Mouse (Mus musculus) frontal cortex, adult (tissue): ENCODE measurements around the gene Skap2.

Experiments
- ATAC-seq: cut with Nextera tagmentation; 2 replicates; pipeline ENCODE4 v1.9.2; 2017; ENCODE audit warnings: mild to moderate bottlenecking, moderate library complexity, mixed read lengths; ENCODE audit not compliant: low TSS enrichment

Gene Skap2

GRCm38 (mm10) chr6:51890356-51890755 lies 122.0 kb downstream of the Skap2 start:
- ATAC-seq: no peak

- no peak for ATAC-seq
These were observed 122.5 kb downstream of the Skap2 start for GRCm38 (mm10) chr6:51889824-51890223.

GRCm38 (mm10) chr6:51886902-51887431 lies 125.4 kb downstream of the Skap2 start:
- no peak for ATAC-seq

DNA sequence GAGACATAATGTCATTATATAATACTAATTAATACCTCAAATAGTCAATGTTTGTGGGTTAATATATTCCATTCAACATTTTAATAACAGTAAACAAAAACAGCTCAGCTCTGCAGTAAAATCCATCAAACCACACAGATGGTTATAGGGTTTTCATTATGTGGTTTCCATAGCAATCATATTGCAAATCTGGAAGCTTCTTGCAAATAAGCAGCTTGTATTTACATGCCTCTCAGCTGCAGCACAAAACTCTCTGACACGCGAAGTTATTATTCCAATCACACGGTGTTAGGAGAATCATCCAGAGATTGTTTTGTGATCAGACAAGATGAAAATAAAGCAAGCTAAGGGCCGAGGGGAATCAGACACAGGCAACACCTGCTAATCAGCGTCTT lies 129.5 kb downstream of the Skap2 start:
- ATAC-seq: 0 out of 2 replicates have a peak, but pooled peaks have one; percentile 34

DNA sequence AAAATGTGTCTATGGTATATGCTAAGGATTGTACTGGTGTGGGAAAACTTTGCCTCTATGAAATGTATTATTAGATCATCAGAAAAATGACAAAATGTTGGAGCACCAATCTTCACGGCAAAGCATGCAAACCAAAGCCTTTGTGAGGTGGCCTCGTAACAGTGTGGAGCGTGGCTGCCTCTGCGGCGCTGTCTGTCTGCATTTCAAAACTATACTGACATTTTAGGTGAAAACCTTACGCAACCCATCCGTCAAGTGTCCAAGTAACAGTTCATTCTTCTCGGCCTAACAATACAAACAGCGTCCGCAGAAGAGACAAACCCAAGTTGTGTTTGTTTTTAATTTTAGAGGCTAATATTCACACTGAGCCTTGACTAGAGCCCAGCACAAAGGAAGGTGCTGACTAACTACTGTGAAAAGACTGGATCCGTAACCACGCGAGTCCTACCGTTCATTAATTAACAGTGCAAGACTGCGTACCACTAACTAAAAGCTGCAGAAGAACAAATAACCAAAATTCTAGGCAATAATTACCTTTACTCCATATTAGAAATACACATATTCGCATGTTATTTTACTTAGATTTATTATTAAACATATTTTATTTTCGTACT lies 130.0 kb downstream of the Skap2 start:
- no peak for ATAC-seq

DNA sequence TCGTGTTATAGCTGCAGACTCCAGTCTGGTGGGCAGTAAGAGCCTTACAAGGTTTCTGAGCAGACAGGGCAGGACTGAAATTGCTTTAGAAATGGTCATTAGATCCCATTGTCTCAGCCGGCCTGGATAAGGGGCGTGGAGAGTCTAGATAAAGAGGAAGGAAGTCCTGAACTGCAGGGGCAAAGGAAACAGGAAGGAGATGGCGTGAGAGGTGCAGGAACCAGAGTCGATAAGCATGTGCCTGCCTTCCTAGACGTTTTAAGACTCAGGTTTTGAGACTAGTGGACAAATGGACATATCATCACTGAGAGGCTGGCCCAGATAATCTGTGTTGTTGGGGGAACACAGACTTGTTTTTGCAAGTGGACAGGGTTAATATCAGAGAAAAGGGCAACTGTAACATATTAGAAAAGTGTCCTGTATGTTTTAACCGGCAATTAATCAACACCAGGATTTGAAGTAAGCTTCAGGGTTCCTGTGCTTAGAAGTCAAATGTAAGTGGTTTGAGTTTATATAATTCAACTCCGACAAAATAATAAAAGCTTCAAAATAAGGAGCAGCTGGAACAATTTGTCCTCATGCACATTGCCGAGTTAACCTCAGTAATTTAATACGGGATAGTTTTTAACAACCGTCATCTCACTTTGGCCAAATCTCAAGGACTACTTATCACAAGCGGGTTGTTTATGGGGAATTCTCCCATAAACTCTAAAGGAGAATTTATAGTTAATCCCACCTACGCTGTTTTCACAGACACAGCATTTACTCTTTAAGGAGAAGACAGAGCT lies 131.0 kb downstream of the Skap2 start:
- ATAC-seq: no peak

- ATAC-seq: no peak
These were observed 131.6 kb downstream of the Skap2 start for GRCm38 (mm10) chr6:51880778-51881177.

DNA sequence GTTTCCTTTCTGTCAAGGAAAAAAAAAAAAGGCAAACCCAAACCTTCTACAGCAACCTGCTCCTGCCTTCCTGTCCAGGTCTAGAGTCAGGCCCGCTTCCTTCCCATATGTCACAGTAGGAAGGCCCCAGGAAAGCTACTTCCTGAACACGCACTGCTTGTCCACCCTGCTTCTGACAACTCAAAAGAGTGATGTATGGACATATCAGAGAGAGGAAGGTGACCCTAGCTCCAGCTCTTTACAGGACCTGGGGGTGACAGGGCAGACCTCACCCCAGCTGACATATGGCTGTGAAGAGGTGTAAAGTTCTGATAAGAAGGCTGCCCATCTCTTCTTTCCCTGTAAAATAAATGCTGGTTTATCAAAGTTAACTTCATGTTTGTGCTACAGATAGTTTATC lies 133.8 kb downstream of the Skap2 start:
- no peak for ATAC-seq

- ATAC-seq: no peak
These were observed 135.4 kb downstream of the Skap2 start for GRCm38 (mm10) chr6:51876841-51877553.

DNA sequence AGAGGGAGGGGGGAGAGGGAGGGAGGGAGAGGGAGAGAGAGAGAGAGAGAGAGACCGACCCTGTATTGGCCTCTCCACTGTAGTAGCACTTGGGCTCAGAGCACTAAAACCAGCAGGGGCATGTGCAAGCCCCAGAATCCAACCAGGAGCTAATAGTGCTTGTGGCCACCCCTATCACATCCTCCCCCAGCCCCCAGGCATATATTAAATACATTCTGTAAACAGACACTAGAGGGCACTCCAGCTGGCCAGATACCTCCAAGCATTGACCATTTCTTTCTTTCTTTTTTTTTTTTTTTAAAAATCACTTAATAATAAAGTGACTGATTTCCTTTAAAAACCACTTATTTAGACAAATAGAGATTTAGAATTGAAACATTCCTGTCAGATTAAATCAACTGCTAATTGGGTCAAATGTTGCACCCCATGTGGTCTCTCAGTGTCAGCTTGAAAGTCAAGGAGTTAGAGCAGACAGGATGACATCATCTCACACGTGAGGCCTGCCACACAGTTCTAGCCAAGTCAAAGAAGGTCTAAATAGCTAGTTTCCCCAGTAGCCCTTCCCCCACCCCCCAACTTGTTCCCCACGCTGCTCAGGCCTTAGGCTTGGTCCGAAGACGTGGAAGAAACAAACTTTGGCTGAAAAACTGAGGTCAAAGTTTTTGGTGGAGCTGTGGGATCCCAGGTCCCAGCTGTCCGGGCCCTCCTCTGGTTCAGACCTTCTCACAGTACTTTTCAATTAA lies 136.3 kb downstream of the Skap2 start:
- ATAC-seq: no peak

DNA sequence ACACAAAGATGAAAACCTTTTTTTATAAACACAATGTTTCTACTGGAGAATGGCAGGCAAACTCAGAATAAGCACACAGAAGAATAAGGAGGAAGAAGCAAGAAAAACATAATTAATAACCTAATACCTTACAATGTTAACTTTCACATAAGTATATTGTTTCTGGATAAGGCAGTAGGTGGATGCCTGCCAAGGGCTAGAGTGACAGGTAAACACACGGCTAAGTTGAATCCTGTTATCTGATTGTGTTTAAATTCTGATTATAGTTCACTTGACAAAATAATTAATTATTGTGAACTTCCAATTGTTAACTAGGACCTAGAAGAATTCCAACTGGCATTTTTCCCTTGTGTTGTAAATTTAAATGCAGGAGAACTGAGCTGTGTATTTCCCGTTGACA lies 138.3 kb downstream of the Skap2 start:
- ATAC-seq: no peak

- ATAC-seq: 0 out of 2 replicates have a peak, but pooled peaks have one; percentile 55
These were observed 141.2 kb downstream of the Skap2 start for GRCm38 (mm10) chr6:51871135-51871534.

DNA sequence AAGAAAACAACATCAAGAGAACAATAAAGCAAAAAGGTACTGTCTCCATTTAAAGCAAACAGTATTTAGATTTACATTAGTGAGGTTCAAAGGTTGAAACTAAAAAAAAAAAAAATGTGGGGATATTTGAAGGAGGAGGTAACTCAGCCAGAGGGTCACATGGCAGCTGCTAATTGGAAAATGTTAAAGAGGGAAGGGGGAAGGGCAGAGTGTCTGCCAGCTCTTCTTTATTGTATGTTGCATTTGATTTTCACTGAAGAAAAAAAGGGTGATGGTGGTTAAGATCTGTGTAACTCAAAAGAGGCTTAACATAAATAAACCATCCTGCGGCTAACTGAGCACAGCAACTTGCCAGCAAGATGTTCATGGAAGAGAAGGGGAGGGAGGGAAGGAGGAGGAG lies 142.1 kb downstream of the Skap2 start:
- ATAC-seq: no peak

- ATAC-seq: no peak
These were observed 145.8 kb downstream of the Skap2 start for GRCm38 (mm10) chr6:51866596-51866995.

DNA sequence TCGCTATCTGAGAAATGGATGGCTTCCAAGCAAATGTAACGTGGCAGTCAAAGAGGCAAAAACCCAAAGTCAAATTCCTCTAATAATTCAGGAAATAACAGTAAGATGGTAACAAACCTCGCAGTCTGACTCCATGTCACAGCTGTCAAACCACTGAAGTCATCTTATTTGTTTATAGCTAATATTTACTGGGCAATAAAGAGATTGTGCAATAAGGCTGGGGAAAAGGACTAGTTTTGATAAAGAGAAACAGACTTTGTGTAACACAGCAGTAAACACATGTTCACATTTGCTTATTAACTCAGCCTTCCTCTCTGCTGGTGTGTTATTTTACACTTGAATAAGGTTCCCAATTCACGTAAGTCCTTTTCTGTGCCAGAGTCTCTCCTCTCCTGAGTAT lies 148.8 kb downstream of the Skap2 start:
- ATAC-seq: no peak

- ATAC-seq: no peak
These were observed 152.0 kb downstream of the Skap2 start for GRCm38 (mm10) chr6:51860300-51860699.

GRCm38 (mm10) chr6:51857821-51858220 lies 154.5 kb downstream of the Skap2 start:
- peak; percentile 98 for ATAC-seq

GRCm38 (mm10) chr6:51853291-51853690 lies 159.1 kb downstream of the Skap2 start:
- ATAC-seq: no peak

DNA sequence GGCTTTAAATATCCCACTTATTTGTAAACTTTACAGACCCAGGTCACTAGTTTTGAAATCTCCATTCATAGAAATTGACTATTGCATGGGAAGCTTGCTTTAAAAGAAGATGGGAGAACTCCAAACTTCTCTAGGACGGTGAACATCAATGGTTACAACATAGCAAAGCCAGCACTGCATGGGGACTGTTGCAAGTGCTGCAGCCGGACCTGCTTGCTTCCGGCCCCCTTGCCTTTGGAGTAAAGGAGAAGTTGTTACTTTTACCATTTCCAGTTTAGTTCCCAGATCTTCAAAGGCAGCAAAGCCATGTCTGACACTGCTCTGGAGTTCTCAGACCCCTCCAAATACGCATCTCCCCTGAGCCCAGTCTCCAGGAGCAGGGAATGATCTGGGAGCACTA lies 159.7 kb downstream of the Skap2 start:
- no peak for ATAC-seq

DNA sequence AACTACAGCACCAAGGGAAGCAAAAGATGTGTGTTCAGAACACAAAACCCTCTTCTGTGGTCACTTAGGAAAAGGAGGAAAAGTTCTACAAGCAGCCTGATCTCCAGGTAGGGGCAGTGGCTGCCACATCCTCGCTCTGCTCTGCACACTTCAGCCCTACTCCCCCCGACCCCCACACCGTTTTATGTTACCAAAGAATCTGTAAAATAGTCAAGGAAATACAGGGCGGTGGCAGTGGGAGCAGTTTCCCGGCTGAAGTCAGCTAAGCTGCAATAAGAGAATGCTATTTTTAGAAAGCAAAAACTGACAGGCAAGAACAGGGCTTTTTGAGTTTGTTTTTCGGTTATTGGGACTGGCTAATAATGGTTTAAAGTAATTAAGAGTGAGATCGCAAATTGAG lies 160.8 kb downstream of the Skap2 start:
- ATAC-seq: no peak

GRCm38 (mm10) chr6:51850030-51850817 lies 162.1 kb downstream of the Skap2 start:
- ATAC-seq: no peak; the same call in 1 of the 2 replicates
